Mouse (Mus musculus): ENCODE data around the gene Zranb1.

DNA sequence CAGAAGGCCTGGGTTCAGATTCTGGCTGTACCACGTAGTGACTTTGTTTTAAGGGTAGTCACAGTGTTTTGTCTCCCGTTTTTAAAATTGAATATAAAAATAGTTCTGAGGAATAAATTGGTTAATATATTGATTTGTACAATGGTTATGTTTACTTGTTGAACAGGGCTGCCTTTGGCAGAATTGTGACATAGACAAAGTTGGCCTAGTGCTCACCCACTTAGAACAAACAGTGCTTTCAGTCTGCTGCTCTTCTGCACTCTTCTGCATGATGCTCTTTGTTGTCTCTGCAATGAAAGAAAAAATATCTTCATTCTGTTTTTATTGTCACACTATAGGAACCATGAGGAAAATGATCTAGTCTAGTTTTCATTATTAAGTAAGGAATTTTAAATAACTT, 8.2 kb downstream of the Zranb1 start:
- TF ChIP-seq POLR2A (IDR thresholded peaks at IDR 0.05; ENCODE audit: control insufficient read depth in 1 of 2, insufficient read depth in 1 of 2, low read depth in 1 of 2, low read length in 2 of 2, poor library complexity in 1 of 2): no peak
- no peak for TF ChIP-seq UBTF (IDR thresholded peaks at IDR 0.05; ENCODE audit: borderline replicate concordance, insufficient read depth, low read depth, low read length)
- no peak for TF ChIP-seq CTCF (IDR thresholded peaks at IDR 0.05 in 2 of 3, conservative IDR thresholded peaks at IDR 0.05 in 1 of 3; ENCODE audit: control insufficient read depth in 1 of 3, insufficient read depth in 1 of 3, low read depth in 2 of 3, low read length in 3 of 3, poor library complexity in 1 of 3, severe bottlenecking in 1 of 3)
- no peak for TF ChIP-seq MXI1 (IDR thresholded peaks at IDR 0.05; ENCODE audit: low read depth, low read length)
- no peak for TF ChIP-seq ZKSCAN1 (IDR thresholded peaks at IDR 0.05; ENCODE audit: low read depth, low read length)
- TF ChIP-seq MAZ (IDR thresholded peaks at IDR 0.05; ENCODE audit: low read depth, low read length): no peak
- no peak for TF ChIP-seq NRF1 (IDR thresholded peaks at IDR 0.05; ENCODE audit: insufficient read depth, low read depth, low read length, poor library complexity, severe bottlenecking)
